Mouse (Mus musculus): ENCODE measurements at regions not wholly inside any gene's neighbourhood (a gene's known extent, or its start where the extent isn't known, plus 50 kb on each side); places are given as distances from the start of the nearest gene placed in this dataset.
"Not testable (repeated sequence)": the region's sequence is repeated elsewhere in the genome, so short reads cannot be mapped to it uniquely, and the experiment has no call there.

DNA sequence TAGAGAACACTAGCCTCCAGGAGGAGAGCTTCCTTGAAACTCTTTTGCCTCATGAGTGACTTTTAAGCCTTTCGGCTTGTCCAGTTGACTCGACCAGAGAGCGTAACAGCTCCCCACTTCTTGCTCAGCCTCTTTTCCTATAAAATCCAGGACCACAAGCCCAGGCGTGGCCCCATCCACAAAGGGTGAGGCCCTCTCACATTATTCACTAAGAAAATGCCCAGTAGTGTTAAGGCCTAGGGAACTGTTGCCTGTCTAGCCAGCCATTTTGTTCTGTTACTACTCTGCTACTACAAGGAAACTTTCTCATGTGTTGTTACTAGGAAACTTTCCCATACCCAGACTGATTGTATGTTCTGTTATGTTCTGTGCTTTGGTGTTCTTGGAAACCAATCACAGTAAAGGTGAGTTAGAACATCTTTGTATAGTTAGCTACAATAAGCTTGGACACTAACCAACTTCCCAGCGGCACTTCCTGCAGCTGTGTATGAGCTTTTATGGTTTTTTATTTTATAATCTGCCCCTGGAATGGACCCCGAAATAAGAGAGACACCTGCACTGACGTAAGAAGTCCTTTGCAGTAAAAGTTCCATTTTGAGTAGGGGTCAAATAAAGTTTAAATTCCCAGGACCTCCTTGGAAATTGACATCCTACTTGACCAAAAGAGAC is 162.1 kb downstream of the Akr1d1 start:
- Histone ChIP-seq H3K4me2 (no peak overlapping the region), H3K4me1 (ENCODE audit: insufficient read depth) (no peaks in the 10 kb centered on the region), H3K9ac (no peak overlapping the region), H3K9me3 (ENCODE audit: low read depth, low read length) (no peaks in the 10 kb centered on the region), H3K27me3 (ENCODE audit: insufficient read depth, low read length) (no peaks in the 10 kb centered on the region), H3K27ac (ENCODE audit: low read depth) (no peak overlapping the region), H3K4me3 (ENCODE audit: low read depth, low read length) (no peak overlapping the region), H3K36me3 (ENCODE audit: insufficient read depth) (no peaks in the 10 kb centered on the region)
- DNase-seq (no peak), ATAC-seq (ENCODE audit: insufficient read depth) (no peak)
- 90% methylated on average over 7 of the region's 7 CpGs for WGBS
- no peak for TF ChIP-seq CTCF (IDR thresholded peaks at IDR 0.05; ENCODE audit: low read depth)

DNA sequence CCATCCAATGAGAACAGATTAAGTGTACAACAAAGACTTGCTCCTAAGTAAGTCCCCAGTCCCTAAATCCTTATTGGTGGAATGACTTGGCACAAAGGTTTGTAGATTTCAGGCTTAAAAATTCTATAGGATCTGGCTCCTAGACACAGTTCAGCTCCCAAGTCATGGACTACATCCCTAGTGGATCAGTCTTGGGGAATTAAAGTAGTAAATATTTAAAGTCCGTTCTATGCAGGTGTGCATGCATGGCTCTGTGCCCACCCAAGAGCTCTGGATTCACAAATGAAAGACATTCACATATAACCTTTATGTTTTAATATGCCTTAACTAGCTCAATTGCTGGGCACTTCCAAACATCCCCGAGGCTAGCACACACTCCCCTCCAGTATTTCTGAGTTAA is 162.8 kb downstream of the Akr1d1 start:
- Histone ChIP-seq H3K4me1 (ENCODE audit: insufficient read depth) (no peaks in the 10 kb centered on the region), H3K9ac (no peak overlapping the region)
- WGBS, result 79% methylated on average over 2 of the region's 2 CpGs

DNA sequence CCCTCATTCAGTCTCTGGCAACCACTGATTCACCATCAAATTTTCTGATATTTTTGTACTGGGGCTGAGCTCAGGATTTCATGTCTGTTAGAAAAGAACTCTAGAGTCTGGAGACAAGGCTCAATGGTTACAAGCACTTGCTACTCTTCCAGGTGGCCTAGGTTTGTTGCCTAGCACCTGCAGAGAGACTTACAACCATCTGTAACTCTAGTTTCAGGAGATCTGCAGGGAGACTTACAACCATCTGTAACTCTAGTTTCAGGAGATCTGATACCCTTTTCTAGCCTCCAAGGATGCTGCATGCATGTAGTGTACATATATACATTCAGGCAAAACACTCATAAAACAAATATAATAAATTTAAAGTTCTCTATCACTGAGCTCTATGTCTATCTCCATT is 166.1 kb downstream of the Akr1d1 start:
- Histone ChIP-seq H3K4me2 (no peak overlapping the region), H3K4me3 (ENCODE audit: low read depth, low read length) (no peak overlapping the region), H3K9ac (no peak overlapping the region), H3K27me3 (ENCODE audit: insufficient read depth, low read length) (no peaks in the 10 kb centered on the region), H3K4me1 (ENCODE audit: insufficient read depth) (no peaks in the 10 kb centered on the region), H3K9me3 (ENCODE audit: low read depth, low read length) (no peaks in the 10 kb centered on the region), H3K27ac (ENCODE audit: low read depth) (no peak overlapping the region), H3K36me3 (ENCODE audit: insufficient read depth) (no peaks in the 10 kb centered on the region)
- no peak for TF ChIP-seq CTCF (IDR thresholded peaks at IDR 0.05; ENCODE audit: low read depth)
- no peak for DNase-seq
- no peak for ATAC-seq (ENCODE audit: insufficient read depth)

More for the DNA sequence above, 162.8 kb downstream of the Akr1d1 start:
- no peaks in the 10 kb centered on the region for H3K27me3 ChIP-seq (ENCODE audit: insufficient read depth, low read length)
- H3K9me3 ChIP-seq (ENCODE audit: low read depth, low read length), result no peaks in the 10 kb centered on the region
- DNase-seq (no peak), ATAC-seq (ENCODE audit: insufficient read depth) (no peak)
- H3K36me3 ChIP-seq (ENCODE audit: insufficient read depth), result no peaks in the 10 kb centered on the region
- TF ChIP-seq CTCF (IDR thresholded peaks at IDR 0.05; ENCODE audit: low read depth), result no peak
- no peak overlapping the region for H3K27ac ChIP-seq (ENCODE audit: low read depth)
- H3K4me2 ChIP-seq, result no peak overlapping the region
- H3K4me3 ChIP-seq (ENCODE audit: low read depth, low read length), result no peak overlapping the region

DNA sequence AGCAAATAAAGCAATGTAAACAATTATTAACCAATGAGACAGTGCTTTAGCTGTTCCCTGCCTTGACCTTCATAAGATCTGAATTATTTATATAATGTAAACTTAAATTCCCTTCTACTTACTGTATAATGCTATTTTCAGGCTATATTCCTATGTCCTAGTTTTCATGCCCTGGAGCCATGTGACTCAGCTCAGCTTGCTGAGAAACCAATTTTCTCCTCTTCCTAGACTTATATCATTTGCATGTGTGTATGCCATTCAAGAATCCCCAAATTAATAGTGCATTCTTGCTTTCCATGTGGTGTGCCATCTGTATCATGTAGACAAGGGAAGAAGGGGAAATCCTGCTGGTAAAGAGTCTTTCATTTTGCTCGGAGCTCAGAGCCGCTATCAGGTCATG is 166.7 kb upstream of the Trim24 start:
- ATAC-seq (ENCODE audit: insufficient read depth) (no peak), DNase-seq (no peak)
- TF ChIP-seq CTCF (IDR thresholded peaks at IDR 0.05; ENCODE audit: low read depth), result no peak
- H3K27me3 ChIP-seq (ENCODE audit: insufficient read depth, low read length), result no peaks in the 10 kb centered on the region
- 92% methylated on average over 2 of the region's 2 CpGs for whole genome bisulfite sequencing
- no peaks in the 10 kb centered on the region for H3K36me3 ChIP-seq (ENCODE audit: insufficient read depth)
- no peaks in the 10 kb centered on the region for H3K9me3 ChIP-seq (ENCODE audit: low read depth, low read length)
- no peaks in the 10 kb centered on the region for H3K4me1 ChIP-seq (ENCODE audit: insufficient read depth)
- H3K4me3 ChIP-seq (ENCODE audit: low read depth, low read length), result no peak overlapping the region
- no peak overlapping the region for H3K4me2 ChIP-seq
- H3K9ac ChIP-seq, result no peak overlapping the region
- no peak overlapping the region for H3K27ac ChIP-seq (ENCODE audit: low read depth)

DNA sequence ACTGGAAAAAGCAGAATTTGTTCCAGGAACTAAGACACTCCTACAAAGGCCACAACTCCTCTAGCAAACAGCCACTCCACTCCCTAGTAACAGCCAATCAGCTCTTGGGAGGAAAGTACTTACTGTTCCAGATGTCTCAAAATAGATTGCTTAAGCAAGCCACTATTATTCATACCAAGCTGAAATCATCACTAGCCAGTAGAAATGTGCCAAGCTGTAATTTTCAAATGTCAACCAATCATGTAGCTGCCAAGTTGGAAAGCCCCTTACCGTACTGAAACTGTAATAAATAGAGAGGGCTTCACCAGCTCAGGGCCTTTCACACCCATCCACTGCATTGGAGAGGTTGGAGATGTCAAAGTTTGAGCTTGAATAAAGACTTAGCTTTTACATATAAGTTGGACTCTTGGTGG is 164.9 kb upstream of the Trim24 start:
- WGBS, result 50% methylated on average over 1 of the region's 1 CpGs
- Histone ChIP-seq H3K9me3 (ENCODE audit: low read depth, low read length) (no peaks in the 10 kb centered on the region), H3K36me3 (ENCODE audit: insufficient read depth) (no peaks in the 10 kb centered on the region), H3K9ac (no peak overlapping the region), H3K27me3 (ENCODE audit: insufficient read depth, low read length) (no peaks in the 10 kb centered on the region), H3K27ac (ENCODE audit: low read depth) (no peak overlapping the region), H3K4me1 (ENCODE audit: insufficient read depth) (no peaks in the 10 kb centered on the region), H3K4me3 (ENCODE audit: low read depth, low read length) (no peak overlapping the region), H3K4me2 (no peak overlapping the region)
- DNase-seq (no peak), ATAC-seq (ENCODE audit: insufficient read depth) (no peak)
- no peak for TF ChIP-seq CTCF (IDR thresholded peaks at IDR 0.05; ENCODE audit: low read depth)

DNA sequence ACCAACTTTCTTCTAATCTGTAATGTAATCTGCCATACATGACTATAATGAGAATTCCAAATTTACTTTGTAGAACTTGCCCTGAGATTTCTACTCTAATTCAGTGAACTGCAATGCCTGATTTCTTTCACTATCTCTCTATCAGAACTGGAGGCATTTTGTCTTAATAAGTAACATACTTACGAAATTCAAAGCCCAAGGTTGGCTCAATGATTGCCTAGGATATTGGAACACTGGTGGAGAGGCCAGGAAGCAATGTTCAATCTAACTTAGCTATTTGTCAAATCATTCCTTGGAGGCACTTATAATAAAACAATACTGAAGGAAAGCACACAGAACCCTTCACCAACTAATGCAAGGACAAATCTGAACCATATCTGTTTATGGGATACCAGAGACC is 162.9 kb upstream of the Trim24 start:
- not testable (repeated sequence) for H3K9me3 ChIP-seq (ENCODE audit: low read depth, low read length); H3K9ac ChIP-seq; H3K4me1 ChIP-seq (ENCODE audit: insufficient read depth); H3K4me3 ChIP-seq (ENCODE audit: low read depth, low read length); H3K27ac ChIP-seq (ENCODE audit: low read depth); H3K4me2 ChIP-seq; DNase-seq; H3K36me3 ChIP-seq (ENCODE audit: insufficient read depth); H3K27me3 ChIP-seq (ENCODE audit: insufficient read depth, low read length); ATAC-seq (ENCODE audit: insufficient read depth)
- 74% methylated on average over 1 of the region's 1 CpGs for WGBS

DNA sequence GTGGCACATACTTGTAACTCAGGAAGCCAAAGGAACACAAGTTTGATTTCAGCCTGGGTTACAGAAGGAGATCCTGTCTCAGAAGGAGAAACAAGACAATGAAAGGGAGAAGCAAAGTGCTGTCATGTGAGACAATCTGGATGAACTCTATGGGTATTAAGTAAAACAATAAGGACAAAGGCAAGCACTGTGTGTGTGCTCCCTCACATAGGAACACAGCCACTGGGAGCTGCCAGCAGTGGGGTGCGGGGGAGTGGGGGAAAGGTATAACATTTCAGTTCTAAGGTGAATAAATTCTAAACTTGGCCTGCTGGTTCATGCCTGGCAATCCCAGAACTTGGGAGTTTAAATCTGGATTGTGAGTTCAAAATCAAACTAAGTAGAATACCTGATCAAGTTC is 158.8 kb upstream of the Trim24 start:
- Histone ChIP-seq H3K36me3 (ENCODE audit: insufficient read depth) (no peaks in the 10 kb centered on the region), H3K4me1 (ENCODE audit: insufficient read depth) (no peaks in the 10 kb centered on the region), H3K9me3 (ENCODE audit: low read depth, low read length) (no peaks in the 10 kb centered on the region), H3K4me3 (ENCODE audit: low read depth, low read length) (no peak overlapping the region), H3K27ac (ENCODE audit: low read depth) (no peak overlapping the region), H3K9ac (no peak overlapping the region), H3K27me3 (ENCODE audit: insufficient read depth, low read length) (no peaks in the 10 kb centered on the region), H3K4me2 (no peak overlapping the region)
- no peak for ATAC-seq (ENCODE audit: insufficient read depth)
- TF ChIP-seq CTCF (IDR thresholded peaks at IDR 0.05; ENCODE audit: low read depth), result no peak
- DNase-seq, result no peak
- WGBS, result 81% methylated on average over 1 of the region's 1 CpGs

DNA sequence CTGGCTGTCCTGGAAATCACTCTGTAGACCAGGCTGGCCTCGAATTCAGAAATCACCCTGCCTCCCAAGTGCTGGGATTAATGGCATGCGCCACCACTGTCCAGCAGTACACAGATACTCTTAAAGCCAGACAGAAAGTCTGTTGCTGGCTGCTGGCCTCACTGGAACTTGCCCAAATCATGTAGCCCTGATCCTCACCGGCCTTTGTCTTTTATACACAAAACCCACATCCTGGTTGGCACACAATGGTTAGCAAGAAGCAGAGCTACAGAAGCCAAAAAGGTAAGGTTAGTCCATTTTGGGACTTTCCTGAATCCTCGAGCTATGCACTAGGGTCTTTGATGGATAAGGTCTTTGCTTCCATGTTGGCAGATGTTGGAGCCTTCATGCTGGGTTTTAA is 157.2 kb upstream of the Trim24 start:
- no peak for TF ChIP-seq CTCF (IDR thresholded peaks at IDR 0.05; ENCODE audit: low read depth)
- no peak overlapping the region for H3K27ac ChIP-seq (ENCODE audit: low read depth)

More for the DNA sequence above, 157.2 kb upstream of the Trim24 start:
- Histone ChIP-seq H3K4me3 (ENCODE audit: low read depth, low read length) (no peak overlapping the region), H3K9ac (no peak overlapping the region), H3K9me3 (ENCODE audit: low read depth, low read length) (no peaks in the 10 kb centered on the region), H3K4me1 (ENCODE audit: insufficient read depth) (no peaks in the 10 kb centered on the region), H3K27me3 (ENCODE audit: insufficient read depth, low read length) (no peaks in the 10 kb centered on the region), H3K36me3 (ENCODE audit: insufficient read depth) (no peaks in the 10 kb centered on the region), H3K4me2 (no peak overlapping the region)
- DNase-seq (no peak), ATAC-seq (ENCODE audit: insufficient read depth) (no peak)
- WGBS, result 78% methylated on average over 4 of the region's 4 CpGs

All from lung, embryonic 14.5 days (tissue).